Mouse (Mus musculus) T-helper 2 cell (primary cell): Measurements from ENCODE around the gene Myom1.

Experiments
- in situ Hi-C: fragments of 300-600 bp; cut with MboI, MseI; formaldehyde crosslinking; loops from one replicate; pipeline ENCODE4 v1.15.1; 2025; ENCODE audit warnings: high pct_unique_total_duplicates

Gene Myom1

GRCm38 (mm10) chr17:71134441-71134955, 132.1 kb downstream of the Myom1 start:
- in situ Hi-C loops = no loop called here

GRCm38 (mm10) chr17:71135108-71135507, 132.7 kb downstream of the Myom1 start:
- in situ Hi-C loops = no loop called here

GRCm38 (mm10) chr17:71135866-71136265, 133.4 kb downstream of the Myom1 start:
- in situ Hi-C loops = no loop called here

- in situ Hi-C loops = no loop called here
Observed at GRCm38 (mm10) chr17:71136384-71137333, 134.2 kb downstream of the Myom1 start.

GRCm38 (mm10) chr17:71137334-71137721, 134.9 kb downstream of the Myom1 start:
- in situ Hi-C loops = no loop called here

- in situ Hi-C loops = no loop called here
Observed at GRCm38 (mm10) chr17:71142068-71142467, 139.6 kb downstream of the Myom1 start.

GRCm38 (mm10) chr17:71143155-71143554, 140.7 kb downstream of the Myom1 start:
- in situ Hi-C loops = no loop called here

GRCm38 (mm10) chr17:71144322-71145116, 142.1 kb downstream of the Myom1 start:
- in situ Hi-C loops = no loop called here

- in situ Hi-C loops = no loop called here
Observed at GRCm38 (mm10) chr17:71145248-71145961, 143.0 kb downstream of the Myom1 start.

- in situ Hi-C loops = no loop called here
Observed at GRCm38 (mm10) chr17:71153356-71153755, 150.9 kb downstream of the Myom1 start.

GRCm38 (mm10) chr17:71155271-71155670, 152.8 kb downstream of the Myom1 start:
- in situ Hi-C loops = no loop called here

- in situ Hi-C loops = no loop called here
Observed at GRCm38 (mm10) chr17:71159152-71159567, 156.7 kb downstream of the Myom1 start.

- in situ Hi-C loops = no loop called here
Observed at GRCm38 (mm10) chr17:71159720-71160119, 157.3 kb downstream of the Myom1 start.

GRCm38 (mm10) chr17:71160244-71160995, 158.0 kb downstream of the Myom1 start:
- in situ Hi-C loops = no loop called here

GRCm38 (mm10) chr17:71164991-71165390, 162.6 kb downstream of the Myom1 start:
- in situ Hi-C loops = loop anchor here (5.0 kb wide), 1 partner anchor 37 kb away; no protein-coding TSS in a partner anchor

GRCm38 (mm10) chr17:71168205-71168815, 165.9 kb downstream of the Myom1 start:
- in situ Hi-C loops = loop anchor here (5.0 kb wide), 1 partner anchor 34 kb away; no protein-coding TSS in a partner anchor

- in situ Hi-C loops = loop anchor here (5.0 kb wide), 1 partner anchor 33 kb away; no protein-coding TSS in a partner anchor
Observed at GRCm38 (mm10) chr17:71168846-71169245, 166.4 kb downstream of the Myom1 start.

- in situ Hi-C loops = loop anchor here (5.0 kb wide), 1 partner anchor 33 kb away; no protein-coding TSS in a partner anchor
Observed at GRCm38 (mm10) chr17:71169639-71170038, 167.2 kb downstream of the Myom1 start.

- in situ Hi-C loops = no loop called here
Observed at GRCm38 (mm10) chr17:71171161-71171560, 168.7 kb downstream of the Myom1 start.
